Mouse (Mus musculus) kidney, postnatal 10 days (tissue): ENCODE measurements around the gene Eif2a.
A peak's percentile ranks its signal among the peaks of the same experiment; 100 is the strongest.

Experiments
- DNase-seq: peaks from one replicate; pipeline ENCODE4 v3.0.0; 2021; ENCODE audit warnings: mixed read lengths

The Eif2a gene

GRCm38 (mm10) chr3:58525652-58526407 lies at the start of gene Eif2a, which contains the start of gene Serp1:
Gene Eif2a (plus strand): TSS chr3:58525821.
Gene Serp1 (minus strand): TSS chr3:58525892.
- DNase-seq: peak; percentile 99

- no peak for DNase-seq
Observed at GRCm38 (mm10) chr3:58478755-58479455, 46.7 kb upstream of the Eif2a start.

DNA sequence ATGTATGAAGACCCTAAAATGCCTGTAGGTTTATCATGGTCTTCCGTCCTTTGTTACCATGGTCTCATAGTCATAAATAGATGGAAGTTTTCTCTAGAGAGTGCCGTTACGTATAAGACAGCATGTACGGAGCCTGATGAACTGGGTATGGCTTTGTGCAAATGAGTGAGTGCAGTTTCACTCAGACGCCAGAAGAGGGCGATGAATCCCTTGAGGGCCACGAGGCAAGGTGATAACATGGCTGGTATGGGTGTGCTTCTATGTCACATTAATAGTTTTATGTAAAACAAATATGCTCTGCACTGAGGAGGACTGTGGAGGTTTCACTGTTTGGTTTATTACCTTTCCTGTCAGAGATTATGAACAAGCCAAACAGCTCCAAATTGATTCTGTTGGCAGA lies 39.7 kb upstream of the Eif2a start:
- no peak for DNase-seq

DNA sequence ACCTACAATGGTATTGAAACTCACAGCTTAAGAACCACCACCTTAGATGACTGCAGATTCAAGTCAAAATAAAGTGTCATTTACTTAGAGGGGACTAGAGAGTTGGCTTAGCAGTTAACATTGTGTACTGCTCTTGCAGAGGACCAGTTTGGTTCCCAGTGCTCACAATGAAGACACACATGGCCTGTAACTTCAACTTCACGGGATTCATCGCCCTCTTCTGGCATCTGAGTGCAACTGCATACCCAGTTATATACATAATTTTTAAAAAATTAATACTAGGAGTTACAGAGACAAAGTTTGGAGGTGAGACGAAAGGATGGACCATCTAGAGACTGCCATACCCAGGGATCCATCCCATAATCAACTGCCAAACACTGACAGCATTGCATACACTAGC lies 38.5 kb upstream of the Eif2a start:
- DNase-seq: no peak

GRCm38 (mm10) chr3:58487999-58488775 lies 37.4 kb upstream of the Eif2a start:
- no peak for DNase-seq

DNA sequence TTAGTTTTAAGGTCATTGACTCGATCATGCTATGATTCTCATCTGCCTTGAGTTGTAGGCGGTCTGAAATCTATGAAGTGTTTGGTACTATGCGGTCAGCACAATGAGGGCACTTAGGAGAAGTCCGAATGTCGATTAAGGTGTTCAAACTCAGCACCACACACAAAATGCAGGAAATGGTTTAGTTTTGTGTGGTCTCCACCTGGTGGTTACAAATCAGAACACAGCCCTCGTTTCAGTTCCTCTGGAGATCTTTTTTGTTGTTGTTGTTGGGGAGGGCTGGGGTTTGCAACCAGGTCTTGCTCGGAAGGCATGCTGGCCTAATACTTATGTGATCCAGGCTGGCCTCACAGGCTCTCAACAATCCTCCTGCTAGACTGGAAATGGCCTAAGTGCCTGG lies 34.8 kb upstream of the Eif2a start:
- DNase-seq: peak; percentile 53

- DNase-seq: no peak
Observed at GRCm38 (mm10) chr3:58493621-58494020, 32.0 kb upstream of the Eif2a start.

GRCm38 (mm10) chr3:58501961-58502360 lies 23.7 kb upstream of the Eif2a start:
- DNase-seq: no peak

- DNase-seq: no peak
Observed at GRCm38 (mm10) chr3:58503720-58504333, 21.8 kb upstream of the Eif2a start.

DNA sequence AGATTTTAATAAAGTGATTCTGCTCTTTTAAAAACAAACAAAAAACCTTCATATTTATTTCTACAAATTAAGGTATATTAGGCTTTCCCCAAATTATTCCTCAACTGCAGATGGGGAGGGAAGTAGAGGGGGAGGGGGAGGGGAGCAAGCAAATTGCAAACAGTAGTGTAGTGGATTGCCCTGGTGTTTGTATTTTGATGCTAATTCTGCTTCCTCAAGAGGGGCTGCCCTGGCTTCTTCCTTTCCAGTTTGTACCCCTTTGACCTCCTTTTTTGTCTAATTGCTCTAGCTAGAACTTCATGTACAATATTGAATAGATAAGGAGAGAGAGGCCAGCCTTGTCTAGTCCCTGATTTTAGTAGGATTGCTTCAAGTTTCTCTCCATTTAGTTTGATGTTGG lies 20.9 kb upstream of the Eif2a start:
- no peak for DNase-seq

DNA sequence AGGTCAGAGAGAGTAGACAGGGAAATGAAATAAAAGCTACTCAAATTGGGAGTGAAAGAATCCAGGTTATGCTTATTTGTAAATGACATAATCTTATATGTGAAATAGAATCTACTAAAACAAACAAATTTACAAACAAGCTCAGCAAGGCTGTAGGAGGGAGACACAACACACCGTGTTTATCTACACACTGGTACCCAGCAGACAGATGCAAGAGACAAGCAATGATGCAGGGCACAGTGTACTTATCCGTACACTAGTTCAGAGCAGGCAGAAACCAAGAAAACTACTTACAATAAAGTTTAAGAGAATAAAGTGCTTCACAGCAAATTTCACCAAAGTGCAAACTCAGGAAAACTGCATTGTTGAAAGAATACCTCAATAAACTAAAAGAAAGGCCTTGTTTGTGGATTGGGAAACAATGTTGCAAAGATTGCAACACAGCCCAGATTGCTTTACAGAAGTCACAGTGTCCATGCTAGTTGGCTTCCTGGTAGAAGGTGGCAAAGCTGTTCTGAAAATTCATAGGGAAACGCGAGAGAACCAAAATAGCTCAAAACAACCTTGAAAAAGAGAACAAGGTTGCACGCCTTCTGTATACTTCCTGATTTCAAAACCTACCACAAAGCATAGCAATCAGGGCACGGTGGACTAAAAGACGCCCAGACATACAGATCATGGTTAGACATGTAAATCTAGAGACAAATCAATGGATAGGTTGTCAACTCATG lies 17.4 kb upstream of the Eif2a start:
- no peak for DNase-seq

DNA sequence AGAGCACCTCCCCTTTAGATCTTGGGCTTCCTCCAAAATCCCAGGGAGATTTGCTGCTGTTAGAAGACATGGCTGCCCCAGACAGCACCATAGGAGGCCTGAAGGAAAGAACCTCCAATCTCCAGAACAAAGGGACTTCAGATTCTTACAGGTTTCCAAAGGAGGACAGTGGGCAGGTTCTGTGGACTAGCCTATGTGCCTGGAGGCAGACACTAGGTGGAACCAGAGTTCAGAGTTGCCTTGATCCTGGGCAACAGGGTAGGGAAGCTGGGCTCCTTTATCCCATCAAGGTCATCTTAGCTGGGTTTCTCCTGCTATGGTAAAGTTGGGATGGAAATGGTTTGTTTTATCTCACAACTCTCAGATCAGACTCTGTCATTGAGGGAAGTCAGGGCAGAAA lies 14.0 kb upstream of the Eif2a start:
- peak; percentile 30 for DNase-seq

DNA sequence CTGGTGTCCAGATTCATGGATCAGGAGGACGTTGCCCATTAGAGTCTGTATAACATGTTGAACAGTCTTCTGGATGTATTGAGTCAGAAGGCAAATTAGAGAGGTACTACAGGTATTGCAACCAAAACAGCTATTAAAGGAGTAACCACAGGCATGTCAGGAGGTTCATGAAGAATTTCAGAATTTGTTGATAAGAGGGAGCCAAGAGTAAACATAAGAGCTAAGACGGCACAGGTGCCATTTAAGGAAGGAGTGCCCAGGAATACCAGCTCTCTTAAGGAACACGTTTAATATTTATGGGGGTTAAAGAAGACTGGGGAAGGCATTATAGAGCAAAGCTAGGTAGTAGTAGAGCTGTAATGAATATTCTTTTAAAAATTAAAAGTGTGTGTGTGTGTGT lies 12.9 kb upstream of the Eif2a start:
- no peak for DNase-seq

DNA sequence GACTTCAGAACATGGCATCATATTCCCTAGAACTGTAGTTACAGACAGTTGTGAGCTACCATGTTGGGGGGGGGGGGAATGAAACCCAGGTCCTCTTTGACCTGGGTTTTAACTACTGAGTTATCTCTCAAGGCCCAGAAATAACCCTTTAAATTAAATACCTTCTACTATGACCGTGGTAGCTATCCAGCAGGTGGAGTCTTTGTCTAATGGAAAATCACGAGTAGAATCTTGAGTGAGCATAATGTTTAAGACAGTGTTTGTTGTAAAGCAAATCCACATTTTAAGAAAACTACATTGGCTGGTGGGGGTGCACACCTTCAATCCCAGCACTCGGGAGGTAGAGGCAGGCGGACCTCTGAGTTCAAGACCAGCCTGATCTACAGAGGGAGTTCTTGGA lies 12.1 kb upstream of the Eif2a start:
- DNase-seq: no peak

- DNase-seq: no peak
Observed at GRCm38 (mm10) chr3:58515947-58516601, 9.5 kb upstream of the Eif2a start.

DNA sequence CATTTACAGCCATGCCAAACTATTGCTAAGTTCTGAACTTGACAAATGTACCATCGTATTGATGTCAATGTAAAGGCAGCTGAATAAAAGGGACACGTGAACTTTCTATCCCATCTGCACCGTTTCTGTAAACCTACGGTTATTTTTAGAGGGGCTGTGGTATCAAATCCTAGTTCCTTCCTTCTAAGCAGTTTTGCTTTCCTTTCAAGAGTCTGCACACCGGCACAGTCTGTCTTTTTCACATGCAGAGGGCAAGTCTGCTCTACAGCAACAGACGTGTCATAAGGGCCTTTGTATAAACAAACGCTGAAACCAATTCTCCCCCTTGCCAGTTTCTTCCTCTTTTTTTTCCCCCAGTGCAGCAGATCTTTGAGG lies 9.0 kb upstream of the Eif2a start:
- DNase-seq: no peak

- DNase-seq: no peak
Observed at GRCm38 (mm10) chr3:58517258-58517657, 8.4 kb upstream of the Eif2a start.

DNA sequence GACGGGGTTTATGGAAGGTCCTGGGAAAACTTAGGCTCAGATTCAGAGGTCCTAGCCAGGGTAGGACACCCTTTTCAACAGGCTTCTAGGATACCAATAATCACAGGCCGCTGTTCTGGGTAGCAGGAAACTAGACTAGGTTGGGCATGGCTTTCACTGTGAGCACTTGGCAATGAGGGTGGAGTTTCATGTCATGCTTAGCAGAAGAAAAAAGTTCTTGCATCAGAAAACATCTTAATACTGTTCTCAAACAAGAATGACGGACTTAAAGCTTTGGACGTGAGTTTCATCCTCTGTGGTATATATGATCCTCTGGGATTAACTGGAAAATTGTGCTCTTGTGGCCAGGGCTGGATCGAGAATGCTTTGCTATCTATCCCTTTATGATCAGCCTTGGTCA lies 7.8 kb upstream of the Eif2a start:
- no peak for DNase-seq

DNA sequence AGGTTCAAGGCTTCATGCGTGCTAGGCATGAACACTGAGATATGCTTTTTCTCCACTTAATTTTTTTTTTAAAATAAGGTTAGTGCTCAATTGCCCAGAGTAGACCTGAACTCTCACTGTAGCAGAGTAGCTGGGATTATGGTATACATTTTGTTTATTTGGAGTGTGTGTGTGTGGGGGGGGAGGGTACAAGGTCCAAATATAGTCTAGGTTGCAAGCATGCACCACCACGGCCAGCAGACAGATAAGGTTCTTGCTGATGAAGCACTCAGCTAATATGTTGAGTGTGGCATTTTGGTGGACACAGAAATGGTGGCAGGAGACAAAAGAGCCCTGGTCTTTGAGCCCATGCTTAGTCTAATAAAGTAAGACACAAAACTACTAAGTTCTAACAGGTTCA lies 6.7 kb upstream of the Eif2a start:
- no peak for DNase-seq

DNA sequence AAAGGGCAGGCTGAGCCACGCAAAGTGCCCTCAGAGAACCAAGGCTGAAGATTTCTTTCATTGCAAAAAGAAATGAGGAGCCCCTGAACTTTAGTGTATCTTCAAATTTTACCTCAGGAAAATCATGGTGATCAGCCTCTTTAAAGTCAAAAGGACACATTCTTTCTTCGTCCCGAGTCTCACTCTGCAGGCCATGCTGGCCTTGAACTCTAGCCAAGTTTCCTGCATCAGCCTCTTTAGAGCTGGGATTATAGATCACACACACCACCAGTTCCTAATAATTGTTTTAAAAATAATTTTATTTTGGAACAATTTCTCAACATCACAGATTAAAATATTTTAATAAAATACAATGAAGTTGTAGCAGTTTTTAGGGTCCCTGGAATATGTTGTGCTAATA lies 6.1 kb upstream of the Eif2a start:
- peak; percentile 8 for DNase-seq

DNA sequence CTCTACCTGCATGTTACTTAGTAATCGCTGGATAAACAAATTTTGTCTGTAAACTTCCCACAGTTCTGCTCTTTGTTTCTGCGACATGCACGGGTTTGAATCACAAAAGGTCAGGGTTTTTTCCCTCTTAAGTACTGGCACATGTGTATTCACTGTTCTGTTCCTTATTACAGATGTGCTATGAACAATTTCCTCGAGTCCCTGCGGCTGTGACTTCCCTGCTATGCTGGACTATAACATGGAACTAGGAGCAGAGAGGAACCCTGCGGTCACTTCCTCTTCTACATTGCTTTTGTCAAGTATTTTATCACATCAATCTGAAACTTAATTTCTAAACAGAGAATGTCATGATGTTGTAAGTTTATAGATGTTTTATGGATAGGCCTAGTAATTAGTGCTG lies 5.3 kb upstream of the Eif2a start:
- no peak for DNase-seq

- DNase-seq: no peak
Observed at GRCm38 (mm10) chr3:58521361-58521760, 4.3 kb upstream of the Eif2a start.
